In the genomic region with DNA sequence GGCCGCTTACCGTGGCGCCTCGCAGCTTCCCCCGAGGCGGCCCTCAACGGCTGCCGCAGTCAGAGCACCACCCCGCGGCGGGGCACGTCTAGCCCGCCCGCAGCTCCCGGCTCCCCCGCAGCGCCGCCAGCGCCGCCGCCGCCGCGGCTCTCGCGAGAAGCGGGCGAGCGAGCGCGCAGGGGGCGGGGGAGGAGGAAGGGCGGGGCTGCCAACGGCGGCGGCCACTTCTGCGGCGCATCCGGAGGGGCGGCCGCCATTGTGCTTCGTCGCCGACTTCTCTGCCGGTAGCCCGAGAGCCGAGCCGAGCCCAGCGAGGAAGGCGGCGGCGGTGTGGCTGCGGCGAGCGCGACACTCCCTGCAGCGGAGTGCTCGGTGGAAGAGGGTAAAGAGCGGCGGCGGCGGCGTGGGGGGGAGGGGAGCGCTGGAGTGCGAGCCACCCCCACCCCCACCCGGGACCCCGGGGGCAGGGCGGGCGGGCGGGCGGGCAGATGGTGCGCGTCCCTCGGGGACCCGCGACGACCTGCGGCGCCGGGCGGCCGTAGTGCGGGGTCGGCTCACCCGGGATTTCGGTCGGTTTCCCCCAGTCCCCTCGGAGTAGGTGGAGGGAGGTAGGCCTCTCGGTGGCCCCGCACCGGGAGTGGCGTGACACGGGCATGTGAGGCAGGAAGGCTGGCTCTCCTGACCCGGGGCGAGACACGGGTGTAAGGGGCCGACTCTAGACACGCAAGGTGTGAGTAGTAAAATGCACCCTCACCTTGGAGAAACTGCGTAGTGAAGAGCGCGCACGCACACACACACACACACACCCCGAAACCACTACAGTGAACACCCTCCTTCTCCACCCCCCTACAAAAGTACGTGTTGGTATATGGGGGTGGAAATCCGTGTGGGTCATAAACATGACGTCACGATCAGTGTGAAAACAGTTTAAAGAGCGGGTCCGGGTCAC, we compare ENCODE assay signal across 8 mouse cellular contexts. TPM values are rescaled to one million over a fixed set of nuclear protein-coding genes. Genes with fewer than 3 reads are reported as not detected.
A peak's percentile ranks its signal among the peaks of the same experiment; 100 is the strongest.
DNase-seq lines count a peak whose midpoint lies in the region; ATAC-seq and TF ChIP-seq lines count a peak whose summit lies in the region.

Baz2b (minus strand) TSS at position 137 of the 949 bp plus-strand sequence.
March7 (plus strand) TSS at position 185 of the 949 bp plus-strand sequence.

- no peaks in the 10 kb centered on the region for H3K27me3 ChIP-seq in embryonic facial prominence, embryonic 10.5 days (replicated peaks; ENCODE audit: low read depth, poor library complexity, severe bottlenecking)
- H3K27me3 ChIP-seq in intestine, postnatal 0 days (replicated peaks; ENCODE audit: control insufficient read depth, insufficient read depth, low read length) = no peaks in the 10 kb centered on the region
- no peaks in the 10 kb centered on the region for H3K27me3 ChIP-seq in midbrain, embryonic 10.5 days (ENCODE audit: low read depth, poor library complexity, severe bottlenecking)

- peaks cover 23% of the 10 kb centered on the region for H3K4me1 ChIP-seq in embryonic facial prominence, embryonic 10.5 days
- peaks cover 5% of the 10 kb centered on the region for H3K4me1 ChIP-seq in intestine, postnatal 0 days (replicated peaks; ENCODE audit: control insufficient read depth, insufficient read depth, low read length)
- H3K4me1 ChIP-seq in midbrain, embryonic 10.5 days = peaks cover 30% of the 10 kb centered on the region

- intact Hi-C loops in left cerebral cortex, postnatal 36 days (cut with DNase I) = loop anchor here (5.0 to 10.0 kb wide), 2 partner anchors 88 to 685 kb away; no protein-coding TSS in a partner anchor

- peak within 1 kb of the TSS; percentile 99 for H3K9ac ChIP-seq in intestine, postnatal 0 days (ENCODE audit: low read depth, low read length)

- peak within 1 kb of the TSS; percentile 69 for H3K4me2 ChIP-seq in intestine, postnatal 0 days (replicated peaks; ENCODE audit: low read depth)

- peak; percentile 60 for TF ChIP-seq CTCF in intestine, postnatal 0 days (IDR thresholded peaks at IDR 0.05; ENCODE audit: low read depth)

- H3K27ac ChIP-seq in embryonic facial prominence, embryonic 10.5 days (replicated peaks) = peak within 1 kb of the TSS; percentile 99
- H3K27ac ChIP-seq in intestine, postnatal 0 days (ENCODE audit: low read depth, low read length) = peak within 1 kb of the TSS; percentile 99
- peak within 1 kb of the TSS; percentile 99 for H3K27ac ChIP-seq in midbrain, embryonic 10.5 days (replicated peaks)

- H3K36me3 ChIP-seq in embryonic facial prominence, embryonic 10.5 days (replicated peaks) = peaks cover 43% of the 10 kb centered on the region
- H3K36me3 ChIP-seq in intestine, postnatal 0 days (ENCODE audit: control insufficient read depth, insufficient read depth) = no peaks in the 10 kb centered on the region; the same call in 1 of the 2 replicates
- peaks cover 39% of the 10 kb centered on the region for H3K36me3 ChIP-seq in midbrain, embryonic 10.5 days

- WGBS in embryonic facial prominence, embryonic 10.5 days = under 1% methylated on average over 105 of the region's 109 CpGs
- under 1% methylated on average over 90 of the region's 109 CpGs for WGBS in intestine, postnatal 0 days
- WGBS in midbrain, embryonic 10.5 days = under 1% methylated on average over 84 of the region's 109 CpGs

- H3K9me3 ChIP-seq in embryonic facial prominence, embryonic 10.5 days = no peaks in the 10 kb centered on the region
- H3K9me3 ChIP-seq in intestine, postnatal 0 days (ENCODE audit: control insufficient read depth) = no peaks in the 10 kb centered on the region
- no peaks in the 10 kb centered on the region for H3K9me3 ChIP-seq in midbrain, embryonic 10.5 days (replicated peaks)

- peak; percentile 89 for ATAC-seq in intestine, postnatal 0 days

- peak within 1 kb of the TSS; percentile 99 for H3K4me3 ChIP-seq in embryonic facial prominence, embryonic 10.5 days
- H3K4me3 ChIP-seq in intestine, postnatal 0 days (ENCODE audit: low read depth, low read length) = peak within 1 kb of the TSS; percentile 94
- H3K4me3 ChIP-seq in midbrain, embryonic 10.5 days = peak within 1 kb of the TSS; percentile 90

- DNase-seq in adrenal gland, postnatal 14 days = peak; percentile 95
- peak; percentile 91 for DNase-seq in embryonic facial prominence, embryonic 10.5 days (ENCODE audit: low spot score)
- no peak for DNase-seq in gonadal fat pad, adult 2 months (ENCODE audit: low read depth)
- DNase-seq in left cerebral cortex, postnatal 36 days (ENCODE audit: low spot score in 2 of 2) = peak; percentile 85 to 88
- DNase-seq in midbrain, embryonic 10.5 days (ENCODE audit: low spot score) = peak; percentile 87
- peak; percentile 71 to 78 for DNase-seq in right cerebral cortex, postnatal 36 days (ENCODE audit: low spot score in 2 of 2)
- peak; percentile 86 to 89 for DNase-seq in urinary bladder, postnatal 4 days (ENCODE audit: low spot score in 2 of 2)

RNA-seq across cellular contexts. Expression of gene Baz2b, which starts in this region (rescaled TPM):
- 79.7 and 86.9 TPM in 2 replicates for total RNA-seq in adrenal gland, postnatal 14 days (2021)
- polyA plus RNA-seq in embryonic facial prominence, embryonic 10.5 days (2016; fragmentation: Nextera tagmentation; extraction: Ambion mirVana) = 63.4 and 63.6 TPM in 2 replicates
- 19.5 and 27.4 TPM in 2 replicates for polyA plus RNA-seq in gonadal fat pad, adult 2 months (2012; rRNA removed)
- polyA plus RNA-seq in intestine, postnatal 0 days (2015; fragmentation: Nextera tagmentation; extraction: Ambion mirVana) = 33.8 and 39.7 TPM in 2 replicates
- total RNA-seq in left cerebral cortex, postnatal 36 days (2021) = 10 to 100 TPM; 49.3 to 64.1 TPM
- 59.7 and 75.4 TPM in 2 replicates for polyA plus RNA-seq in midbrain, embryonic 10.5 days (2016; fragmentation: Nextera tagmentation; extraction: Ambion mirVana)

RNA-seq across cellular contexts. Expression of gene March7, which starts in this region (rescaled TPM):
- total RNA-seq in adrenal gland, postnatal 14 days (2021) = 42.6 and 47.3 TPM in 2 replicates
- polyA plus RNA-seq in embryonic facial prominence, embryonic 10.5 days (2016; fragmentation: Nextera tagmentation; extraction: Ambion mirVana) = 71.6 and 77.3 TPM in 2 replicates
- polyA plus RNA-seq in gonadal fat pad, adult 2 months (2012; rRNA removed) = 16.6 and 19.4 TPM in 2 replicates
- 53.5 and 62.6 TPM in 2 replicates for polyA plus RNA-seq in intestine, postnatal 0 days (2015; fragmentation: Nextera tagmentation; extraction: Ambion mirVana)
- total RNA-seq in left cerebral cortex, postnatal 36 days (2021) = 10 to 100 TPM; 53.9 to 59.4 TPM
- 67.4 and 77.0 TPM in 2 replicates for polyA plus RNA-seq in midbrain, embryonic 10.5 days (2016; fragmentation: Nextera tagmentation; extraction: Ambion mirVana)
